17 mouse cellular contexts compared by ENCODE assay signal in the genomic region with DNA sequence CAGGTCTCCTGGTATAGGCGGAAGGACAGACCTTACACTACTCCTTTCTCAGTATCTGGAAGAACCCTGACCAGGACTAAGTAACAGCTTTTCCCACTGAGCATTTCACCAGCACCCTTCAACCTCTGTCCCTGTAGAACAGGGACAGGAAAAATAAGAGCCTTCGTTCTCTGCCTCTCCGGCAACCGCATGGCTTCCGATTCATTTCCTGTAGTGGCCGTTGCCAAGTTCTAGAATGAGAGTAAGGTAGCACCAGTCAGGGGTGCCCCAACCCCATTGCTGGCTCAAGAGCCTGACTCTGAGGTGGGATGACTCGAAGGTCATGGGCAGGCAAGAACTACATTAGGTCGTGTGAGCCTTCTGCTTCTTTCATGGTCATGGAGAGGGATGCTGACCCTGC.
"Had no signal": no experiment of that assay in that cellular context is flagged by ENCODE, and none has a peak within 500 bp of the region (broad histone marks: within the 10 kb centered on the region; RNA-seq: fewer than 3 reads in every experiment).

No protein-coding gene starts in this region.

- H3K4me2 ChIP-seq: lung, embryonic 14.5 days; midbrain, embryonic 12.5 days; neural tube, embryonic 12.5 days had no signal

- H3K27ac ChIP-seq: midbrain, embryonic 10.5 days; midbrain, embryonic 12.5 days; neural tube, embryonic 12.5 days had no signal

- ATAC-seq: midbrain, embryonic 16.5 days had no signal

- H3K9ac ChIP-seq: lung, embryonic 14.5 days; midbrain, embryonic 12.5 days; neural tube, embryonic 12.5 days had no signal

- H3K27me3 ChIP-seq: midbrain, embryonic 12.5 days; neural tube, embryonic 12.5 days had no signal

- H3K9me3 ChIP-seq: midbrain, embryonic 10.5 days; midbrain, embryonic 12.5 days; neural tube, embryonic 12.5 days had no signal

- H3K4me3 ChIP-seq: midbrain, embryonic 10.5 days; midbrain, embryonic 12.5 days; myocyte; neural tube, embryonic 12.5 days had no signal

- DNase-seq: lung, adult 18-20 months; lung, embryonic 14.5 days; lung, postnatal 10 days; midbrain, embryonic 14.5 days; retina, postnatal 1 day; right cerebral cortex, adult 18-20 months; right cerebral cortex, postnatal 25 days; right cerebral cortex, postnatal 4 days; spleen, adult 18-20 months; thymus, adult 18-20 months; thymus, postnatal 14 days; thymus, postnatal 36 days had no signal
